Comparison of ENCODE assay signal across 21 mouse cellular contexts in the genomic region with DNA sequence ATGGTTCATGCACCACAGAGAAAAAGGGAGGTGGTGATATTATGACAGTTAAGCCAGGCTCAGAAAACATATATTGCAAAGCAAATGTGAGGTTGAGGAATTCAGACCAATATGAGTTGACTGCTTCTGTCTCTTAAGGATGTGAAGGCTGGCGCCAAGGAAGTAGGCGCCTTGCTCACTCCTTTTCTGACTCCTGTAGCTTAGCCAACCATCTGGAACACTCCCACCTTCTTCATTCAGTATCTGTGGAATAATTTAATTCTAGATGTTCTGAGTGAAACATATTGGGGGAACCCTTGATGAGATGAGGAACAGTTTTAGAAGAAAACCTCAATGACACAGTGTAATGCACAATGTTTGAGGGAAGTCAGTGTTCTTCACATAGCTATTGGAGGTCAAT.
A peak's percentile ranks its signal among the peaks of the same experiment; 100 is the strongest.
DNase-seq lines count a peak whose midpoint lies in the region; ATAC-seq lines count a peak whose summit lies in the region.
"Had no signal": no experiment of that assay in that cellular context is flagged by ENCODE, and none has a peak within 500 bp of the region (broad histone marks: within the 10 kb centered on the region; RNA-seq: fewer than 3 reads in every experiment).

No protein-coding gene starts in this region.

- ATAC-seq in frontal cortex, adult (ENCODE audit: low TSS enrichment) = peak; percentile 95
- ATAC-seq: activated CD4-positive, CD25-positive, alpha-beta regulatory T cell, adult 4 months; forebrain, embryonic 13.5 days; forebrain, embryonic 16.5 days; hindbrain, embryonic 16.5 days had no signal

- no peak for DNase-seq in frontal cortex, postnatal 25 days (ENCODE audit: low spot score in 2 of 2)
- peak; percentile 10 for DNase-seq in layer of hippocampus, adult 9-11 months
- DNase-seq in layer of hippocampus, postnatal 36 days = no peak
- peak; percentile 43 for DNase-seq in right cerebral cortex, adult 18-20 months
- DNase-seq in right cerebral cortex, postnatal 14 days = no peak
- peak; percentile 22 to 28 for DNase-seq in right cerebral cortex, postnatal 36 days (ENCODE audit: low spot score in 2 of 2)
- DNase-seq in heart, postnatal 25 days (ENCODE audit: low spot score) = no peak
- DNase-seq: adrenal gland, adult 8-10 months; adrenal gland, postnatal 25 days; cerebellum, adult 18-20 months; cerebellum, adult 9-10 months; cerebellum, postnatal 14 days; gastrocnemius, adult 2 months; gastrocnemius, postnatal 14 days; heart, adult 11 months; heart, postnatal 36 days had no signal

- intact Hi-C loops in heart, postnatal 25 days (cut with DNase I) = no loop called here

Comparison
In these comparisons a context has a peak if more than half of its experiments do, and no peak if none do; other contexts are left out.
1. DNase-seq: peak in layer of hippocampus, adult 9-11 months (single experiment), right cerebral cortex, adult 18-20 months (single experiment) and right cerebral cortex, postnatal 36 days (2 of 2); none in frontal cortex, postnatal 25 days (0 of 2), layer of hippocampus, postnatal 36 days (0 of 2), right cerebral cortex, postnatal 14 days (single experiment) and heart, postnatal 25 days (single experiment).